Mouse (Mus musculus) thymus, postnatal 4 days (tissue): Measurements from ENCODE around the gene 2810004N23Rik.

ENCODE experiments used
- DNase-seq: peaks from one replicate; pipeline ENCODE4 v3.0.0; 2021

2810004N23Rik gene

DNA sequence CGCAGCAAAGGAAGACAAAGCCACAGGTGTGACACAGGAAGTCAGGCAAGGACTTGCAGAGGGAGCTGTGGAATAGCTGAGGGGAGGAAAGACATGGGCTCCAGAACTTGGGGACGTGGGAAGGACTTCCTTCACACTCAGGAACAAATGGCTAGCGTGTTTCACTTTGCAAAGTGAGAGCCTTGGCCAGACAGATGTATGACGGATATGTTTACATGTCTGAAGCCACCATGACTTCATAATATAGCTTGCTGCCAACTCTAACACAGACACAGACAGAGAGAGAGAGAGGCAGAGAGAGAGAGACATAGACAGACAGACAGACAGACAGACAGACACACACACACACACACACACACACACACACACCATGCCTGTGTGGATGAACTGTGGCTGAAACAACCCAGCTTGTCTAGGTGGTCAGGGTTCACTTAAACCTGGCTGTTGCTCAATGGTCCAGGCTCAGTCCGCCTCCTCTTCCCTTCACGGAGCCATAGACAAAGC lies 43.3 kb downstream of the 2810004N23Rik start:
- DNase-seq = no peak

DNA sequence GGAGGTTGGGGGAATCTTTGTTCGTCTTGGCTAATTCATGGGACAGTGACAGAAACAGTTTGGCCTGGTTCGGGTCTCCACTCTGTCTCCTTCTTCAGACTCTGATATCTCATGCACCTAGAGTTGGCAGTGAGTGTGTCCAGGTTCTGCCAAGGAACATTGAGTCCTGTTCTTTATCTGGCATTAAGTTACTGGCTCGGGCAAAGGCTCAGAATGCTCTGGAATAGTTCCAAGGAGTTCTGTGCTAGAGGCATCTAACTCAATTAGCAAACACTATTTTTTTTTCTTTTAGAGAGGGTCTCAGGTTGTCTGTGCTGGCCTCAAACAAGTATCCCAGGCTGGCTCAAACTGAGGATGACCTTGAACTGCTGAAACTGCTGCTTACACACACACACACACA lies 45.6 kb downstream of the 2810004N23Rik start:
- DNase-seq = no peak

- DNase-seq = no peak
Measured at GRCm38 (mm10) chr8:124816866-124817265, 46.1 kb downstream of the 2810004N23Rik start.

GRCm38 (mm10) chr8:124815870-124816269 lies 47.0 kb downstream of the 2810004N23Rik start:
- DNase-seq = no peak

DNA sequence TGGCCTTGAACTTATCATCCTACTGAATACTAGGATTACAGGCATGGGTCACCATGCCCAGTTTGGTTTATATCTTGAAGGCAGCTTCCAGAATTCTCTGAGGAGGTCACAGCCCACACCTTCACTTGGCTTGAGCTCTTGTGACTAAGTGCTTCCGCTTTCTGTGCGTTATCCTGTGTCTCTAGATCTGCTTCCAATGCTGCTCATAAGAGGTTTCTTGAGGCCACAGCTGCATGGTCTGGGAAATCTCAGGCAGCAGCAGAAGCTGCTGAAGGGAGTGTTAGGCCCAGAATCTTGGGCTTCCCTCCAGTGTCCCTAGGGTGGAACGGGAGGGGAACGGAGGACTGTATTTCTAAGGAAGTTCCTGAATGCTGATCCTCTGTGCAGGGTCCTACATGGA lies 49.6 kb downstream of the 2810004N23Rik start:
- DNase-seq = no peak

DNA sequence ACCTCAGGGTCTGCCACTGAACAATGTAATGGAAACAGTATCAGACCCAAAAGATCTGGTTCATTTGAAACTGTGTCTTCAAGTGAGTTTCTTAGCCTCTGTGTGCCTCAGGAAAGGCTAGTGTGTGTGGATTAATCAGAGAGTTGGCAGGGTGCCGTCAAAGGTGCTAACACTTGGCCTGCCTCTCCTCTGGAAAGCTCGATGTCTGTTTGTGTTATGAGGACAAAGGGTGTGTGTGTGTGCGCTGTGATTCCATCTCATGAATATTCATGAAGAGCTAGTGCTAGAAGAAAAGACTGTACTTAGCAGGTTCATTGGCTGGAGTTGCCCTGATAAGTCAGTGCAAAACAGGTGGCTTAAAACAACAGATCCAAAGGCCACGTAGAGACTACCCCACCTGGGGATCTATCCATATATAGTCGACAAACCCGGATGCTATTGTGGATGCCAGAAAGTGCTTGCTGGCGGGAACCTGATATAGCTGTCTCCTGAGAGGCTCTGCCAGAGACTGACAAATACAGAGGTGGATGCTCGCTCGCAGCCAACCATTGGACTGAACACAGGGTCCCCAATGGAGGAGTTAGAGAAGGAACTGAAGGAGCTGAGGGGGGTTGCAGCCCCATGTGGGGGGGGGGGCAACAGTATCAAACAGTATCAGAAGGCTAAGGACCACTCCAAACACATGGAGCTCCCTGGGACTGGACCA lies 52.1 kb downstream of the 2810004N23Rik start:
- no peak for DNase-seq

DNA sequence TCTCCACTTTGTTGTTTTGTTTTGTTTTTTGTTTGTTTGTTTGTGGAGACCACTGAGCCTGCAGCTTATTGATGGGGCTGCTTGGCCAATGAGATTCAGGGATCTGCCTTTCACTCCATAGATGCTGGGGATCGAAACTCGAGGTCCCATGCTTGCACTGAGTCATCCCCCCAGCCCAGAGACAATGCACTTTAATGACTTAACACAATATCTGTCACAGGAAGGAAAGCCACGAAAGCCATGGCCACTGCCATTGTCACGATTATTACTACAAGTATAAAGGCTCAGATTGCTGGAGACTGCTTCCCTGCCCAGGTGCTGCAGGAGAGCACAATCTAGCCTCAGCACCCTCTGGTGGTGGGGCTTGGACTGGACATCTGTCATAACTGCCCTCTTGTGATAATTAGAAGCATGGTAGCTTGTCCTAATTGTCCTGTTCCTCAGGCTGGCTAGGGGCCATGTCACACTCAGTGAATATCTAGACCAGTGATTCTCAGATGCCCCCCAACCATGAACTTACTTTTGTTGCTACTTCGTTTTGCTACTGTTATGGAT lies 52.8 kb downstream of the 2810004N23Rik start:
- no peak for DNase-seq

DNA sequence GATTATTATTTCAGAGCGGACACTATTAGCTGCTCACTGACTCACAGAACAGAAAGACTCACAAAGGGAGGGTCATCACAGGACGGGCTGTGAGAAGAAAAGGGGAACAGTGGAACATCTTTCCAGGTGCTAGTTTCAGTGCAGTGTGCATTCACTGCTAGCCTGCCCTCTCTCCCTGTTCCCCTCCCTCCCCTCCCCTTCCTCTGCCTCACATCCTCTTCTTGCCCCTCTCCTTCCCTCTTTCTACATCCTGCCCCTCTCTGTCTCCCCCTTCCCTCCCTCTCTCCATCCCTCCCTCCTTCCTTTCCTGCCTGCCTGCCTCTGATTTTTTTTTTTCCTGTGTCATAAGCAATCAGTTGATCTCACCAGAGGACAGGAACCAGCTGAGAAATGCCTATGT lies 53.5 kb downstream of the 2810004N23Rik start:
- DNase-seq = no peak

GRCm38 (mm10) chr8:124805990-124806389 lies 56.9 kb downstream of the 2810004N23Rik start:
- no peak for DNase-seq

DNA sequence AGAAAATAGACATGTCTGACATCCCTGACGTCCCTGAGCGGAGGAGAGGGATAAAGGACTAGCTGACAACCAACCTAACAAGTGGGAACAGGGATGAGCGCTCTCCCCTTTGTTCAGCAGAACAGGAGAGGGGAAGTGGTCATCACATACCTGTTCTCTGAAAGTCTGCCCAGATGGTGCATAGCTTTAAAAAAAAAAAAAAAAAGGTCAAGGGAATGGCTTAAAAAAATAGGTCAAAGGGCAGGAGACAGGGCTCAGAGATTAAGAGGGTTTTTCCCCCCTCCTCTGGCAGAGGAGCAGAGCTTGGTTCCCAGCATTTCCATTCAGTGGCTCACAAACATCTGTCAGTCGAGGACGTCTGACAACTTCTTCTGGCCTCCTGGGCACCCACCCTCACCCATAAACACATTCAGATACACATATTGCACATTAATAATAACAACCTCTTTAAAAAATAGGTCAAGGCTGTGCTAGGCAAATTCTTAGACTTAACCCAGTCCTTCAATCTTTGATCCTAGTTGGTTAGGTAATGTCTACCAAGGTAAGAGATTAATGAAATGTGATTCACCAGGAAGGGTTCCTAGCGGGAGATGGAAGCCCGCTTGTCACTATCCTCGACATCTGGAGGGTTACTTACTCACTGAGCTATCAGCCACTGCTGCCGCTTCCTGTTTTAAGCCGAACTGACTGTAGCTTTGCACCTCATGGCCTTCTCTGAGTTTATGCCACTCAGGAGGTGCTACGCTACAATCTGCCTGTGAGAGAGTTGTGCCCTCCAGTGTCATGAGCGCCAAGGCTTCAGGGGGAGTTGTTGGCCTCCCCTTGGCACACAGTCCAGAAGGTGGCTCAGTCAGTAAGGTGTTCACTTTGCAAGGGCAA lies 58.9 kb downstream of the 2810004N23Rik start:
- no peak for DNase-seq

GRCm38 (mm10) chr8:124800542-124800941 lies 62.4 kb downstream of the 2810004N23Rik start:
- no peak for DNase-seq

- DNase-seq = no peak
Measured at GRCm38 (mm10) chr8:124795781-124796488, 67.0 kb downstream of the 2810004N23Rik start.

DNA sequence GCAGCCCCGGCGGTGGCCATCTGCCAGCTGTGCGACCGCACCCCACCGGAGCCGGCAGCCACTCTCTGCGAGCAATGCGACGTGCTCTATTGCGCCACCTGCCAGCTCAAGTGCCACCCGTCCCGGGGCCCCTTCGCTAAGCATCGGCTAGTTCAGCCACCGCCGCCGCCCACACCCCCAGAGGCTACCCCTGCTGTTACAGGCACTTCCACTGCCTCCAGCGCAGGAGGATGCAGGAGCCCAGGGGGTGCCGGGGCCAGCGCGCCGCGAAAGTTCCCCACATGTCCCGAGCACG lies 68.5 kb downstream of the 2810004N23Rik start:
- DNase-seq = peak; percentile 81

DNA sequence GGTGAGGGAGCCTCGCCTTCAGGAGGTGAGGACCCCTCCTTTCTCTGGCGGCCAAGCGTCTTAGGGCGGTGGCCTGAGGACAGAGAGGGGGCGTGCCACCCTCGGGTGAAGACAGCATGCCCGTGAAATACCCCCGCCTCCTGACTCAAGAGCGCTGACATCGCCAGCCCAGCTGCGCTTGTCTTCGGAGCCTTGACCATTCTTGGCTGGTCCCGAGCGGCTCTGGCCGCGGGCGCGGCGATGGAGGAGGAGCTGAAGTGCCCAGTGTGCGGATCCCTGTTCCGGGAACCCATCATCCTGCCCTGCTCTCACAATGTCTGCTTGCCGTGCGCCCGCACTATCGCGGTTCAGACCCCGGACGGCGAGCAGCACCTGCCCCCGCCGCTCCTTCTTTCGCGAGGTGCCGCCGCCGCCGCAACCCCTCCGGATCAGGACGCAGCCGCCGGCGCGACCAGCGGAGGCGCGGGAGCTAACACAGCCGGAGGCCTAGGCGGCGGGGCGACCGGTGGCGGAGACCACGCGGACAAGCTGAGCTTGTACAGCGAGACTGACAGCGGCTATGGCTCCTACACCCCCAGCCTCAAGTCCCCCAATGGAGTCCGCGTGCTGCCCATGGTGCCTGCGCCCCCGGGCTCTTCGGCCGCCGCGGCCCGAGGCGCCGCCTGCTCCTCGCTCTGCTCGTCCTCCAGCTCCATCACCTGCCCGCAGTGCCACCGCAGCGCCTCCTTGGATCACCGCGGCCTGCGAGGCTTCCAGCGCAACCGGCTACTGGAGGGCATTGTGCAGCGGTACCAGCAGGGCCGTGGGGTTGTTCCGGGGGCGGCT lies 69.0 kb downstream of the 2810004N23Rik start:
- peak; percentile 29 for DNase-seq

- DNase-seq = peak; percentile 93
Measured at GRCm38 (mm10) chr8:124793172-124793651, 69.7 kb downstream of the 2810004N23Rik start.

DNA sequence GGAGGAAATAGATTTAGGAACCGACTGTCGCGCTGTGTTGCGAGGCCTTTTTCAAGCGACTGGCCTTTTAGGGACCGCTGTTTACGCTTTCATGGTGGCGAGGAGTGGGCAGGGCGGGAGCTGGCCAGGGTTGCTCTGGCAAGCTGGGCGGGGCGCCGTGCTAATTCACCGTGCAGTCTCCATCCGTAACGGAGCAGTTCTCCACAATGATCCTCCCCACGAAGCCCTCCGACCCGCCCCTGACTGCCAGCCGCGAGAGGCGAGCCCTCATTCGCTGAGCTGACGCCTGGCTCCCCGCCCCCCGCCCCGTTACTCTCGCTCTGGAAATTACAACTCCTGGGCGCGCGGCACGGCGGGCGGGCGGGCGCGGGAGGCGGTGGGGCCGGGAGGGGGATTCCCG lies 70.2 kb downstream of the 2810004N23Rik start, which contains the start of gene Trim67:
TSS of gene Trim67 (plus strand) at position 385 of the 400 bp plus-strand sequence.
- DNase-seq = peak; percentile 54

GRCm38 (mm10) chr8:124792186-124792585 lies 70.7 kb downstream of the 2810004N23Rik start:
- peak; percentile 58 for DNase-seq

GRCm38 (mm10) chr8:124791751-124792150 lies 71.2 kb downstream of the 2810004N23Rik start:
- no peak for DNase-seq

- DNase-seq = no peak
Measured at GRCm38 (mm10) chr8:124790676-124791075, 72.2 kb downstream of the 2810004N23Rik start.
